Mouse (Mus musculus): ENCODE results near the gene Heca. TPM values are rescaled to one million over a fixed set of nuclear protein-coding genes. Genes with fewer than 3 reads are reported as not detected.
"Not testable (repeated sequence)": the region's sequence is repeated elsewhere in the genome, so short reads cannot be mapped to it uniquely, and the experiment has no call there.

The Heca gene
- polyA plus RNA-seq, 1 experiment from 2014 or later = 4.1 TPM

DNA sequence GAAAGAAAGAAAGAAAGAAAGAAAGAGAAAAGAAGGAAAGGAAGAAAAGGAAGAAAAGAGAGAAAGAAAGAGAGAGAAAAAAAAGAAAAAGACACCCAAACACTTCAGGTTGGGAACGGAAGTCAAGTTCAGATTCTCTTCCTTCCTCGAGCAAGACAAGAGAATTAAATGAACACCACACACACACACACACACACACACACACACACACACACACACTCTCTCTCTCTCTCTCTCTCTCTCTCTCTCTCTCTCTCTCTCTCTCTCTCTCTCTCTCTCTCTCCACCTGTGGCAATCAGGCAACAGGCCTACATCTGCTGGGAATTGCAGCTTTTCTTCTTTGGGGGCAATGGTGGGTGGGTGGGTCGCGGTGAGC lies 1.1 kb downstream of the Heca start:
- not testable (repeated sequence) for DNase-seq (ENCODE audit: low spot score); H3K27me3 ChIP-seq (ENCODE audit: control insufficient read depth, insufficient read depth, low read length); ATAC-seq (ENCODE audit: insufficient number of reproducible peaks, low FRiP score, low TSS enrichment, low read depth); H3K27ac ChIP-seq (replicated peaks; ENCODE audit: low read depth, low read length); H3K36me3 ChIP-seq (ENCODE audit: control insufficient read depth, insufficient read depth, low read length); H3K9me3 ChIP-seq (ENCODE audit: control insufficient read depth, low read length); H3K4me1 ChIP-seq (ENCODE audit: control insufficient read depth, insufficient read depth, low read length)
- Histone ChIP-seq H3K9ac (ENCODE audit: low read length) (peak overlapping the region; percentile 89), H3K4me3 (ENCODE audit: low read depth, low read length) (peak overlapping the region; percentile 75), H3K4me2 (ENCODE audit: low read depth, severe bottlenecking) (peak overlapping the region; percentile 53)
- 3% methylated on average over 4 of the region's 4 CpGs for WGBS

DNA sequence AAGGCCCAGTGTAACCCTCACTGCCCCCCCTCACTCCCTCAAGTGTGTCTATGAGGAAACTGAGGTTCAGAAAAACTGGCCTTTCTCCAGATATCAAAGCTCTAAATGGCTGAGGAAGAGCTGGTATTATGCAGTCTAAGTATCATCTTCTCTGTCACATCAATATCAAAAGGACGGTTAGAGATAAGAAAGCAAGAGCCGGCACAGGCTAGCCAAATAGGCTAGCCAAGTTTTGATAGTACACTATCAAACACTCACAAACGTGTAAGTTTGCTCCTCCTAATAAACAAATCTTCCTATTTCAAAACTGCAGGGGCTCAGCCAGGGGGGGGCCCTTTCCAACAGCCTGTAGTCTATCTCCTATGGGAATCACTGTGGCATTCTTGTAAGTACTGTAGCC lies 1.8 kb downstream of the Heca start:
- Histone ChIP-seq H3K36me3 (ENCODE audit: control insufficient read depth, insufficient read depth, low read length) (no peaks in the 10 kb centered on the region), H3K27me3 (ENCODE audit: control insufficient read depth, insufficient read depth, low read length) (no peaks in the 10 kb centered on the region), H3K9me3 (ENCODE audit: control insufficient read depth, low read length) (no peaks in the 10 kb centered on the region), H3K4me3 (ENCODE audit: low read depth, low read length) (no peak overlapping the region), H3K27ac (replicated peaks; ENCODE audit: low read depth, low read length) (no peak overlapping the region), H3K4me1 (ENCODE audit: control insufficient read depth, insufficient read depth, low read length) (peaks cover 6% of the 10 kb centered on the region; the same call in 1 of the 2 replicates), H3K9ac (ENCODE audit: low read length) (no peak overlapping the region), H3K4me2 (ENCODE audit: low read depth, severe bottlenecking) (peak overlapping the region; percentile 28; the same call in 1 of the 2 replicates)
- DNase-seq (ENCODE audit: low spot score) (no peak), ATAC-seq (ENCODE audit: insufficient number of reproducible peaks, low FRiP score, low TSS enrichment, low read depth) (no peak)
- WGBS = 74% methylated on average over 3 of the region's 3 CpGs

DNA sequence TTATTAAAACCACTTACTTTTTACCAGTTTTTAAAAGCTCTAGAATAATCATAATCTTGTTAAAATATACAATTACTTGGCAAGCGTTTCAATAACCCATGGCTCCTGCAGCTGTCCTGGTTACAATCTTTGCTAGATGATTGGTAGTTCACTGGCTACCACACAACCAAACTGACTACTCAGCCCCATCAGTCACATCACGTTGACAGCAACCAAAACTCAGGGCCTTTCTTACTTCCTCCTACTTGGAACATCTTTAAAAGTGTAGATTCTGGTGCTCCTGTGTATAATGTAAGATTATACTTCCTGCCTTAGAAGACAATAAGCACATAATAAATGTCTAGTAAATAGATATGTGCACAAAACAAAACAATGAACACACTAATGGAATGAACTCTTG lies 14.2 kb downstream of the Heca start:
- no peaks in the 10 kb centered on the region for H3K9me3 ChIP-seq (ENCODE audit: control insufficient read depth, low read length)
- no peak for ATAC-seq (ENCODE audit: insufficient number of reproducible peaks, low FRiP score, low TSS enrichment, low read depth)
- no peak for DNase-seq (ENCODE audit: low spot score)

DNA sequence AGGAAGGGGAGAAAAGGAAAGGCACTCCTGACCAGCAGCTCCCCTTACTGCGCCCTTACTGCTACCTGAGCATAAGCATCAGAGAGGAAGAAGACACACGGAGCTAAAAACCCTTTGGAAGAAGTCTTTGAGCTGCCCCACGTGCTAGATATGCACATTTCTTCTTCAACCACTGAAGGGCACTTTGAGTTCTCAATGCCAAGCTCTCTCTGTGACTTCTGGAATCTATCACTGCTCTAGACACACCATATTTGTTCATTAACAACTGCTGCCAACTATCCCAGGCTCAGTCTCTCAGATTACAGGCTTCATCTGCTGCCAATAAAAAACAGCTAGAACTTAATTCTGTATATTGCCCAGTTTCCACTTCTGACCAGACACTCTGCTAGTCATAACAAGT lies 15.7 kb downstream of the Heca start:
- Histone ChIP-seq H3K4me2 (ENCODE audit: low read depth, severe bottlenecking) (no peak overlapping the region), H3K27ac (replicated peaks; ENCODE audit: low read depth, low read length) (no peak overlapping the region), H3K36me3 (ENCODE audit: control insufficient read depth, insufficient read depth, low read length) (no peaks in the 10 kb centered on the region), H3K27me3 (ENCODE audit: control insufficient read depth, insufficient read depth, low read length) (no peaks in the 10 kb centered on the region), H3K4me3 (ENCODE audit: low read depth, low read length) (no peak overlapping the region), H3K4me1 (ENCODE audit: control insufficient read depth, insufficient read depth, low read length) (no peaks in the 10 kb centered on the region), H3K9me3 (ENCODE audit: control insufficient read depth, low read length) (no peaks in the 10 kb centered on the region), H3K9ac (ENCODE audit: low read length) (no peak overlapping the region)
- ATAC-seq (ENCODE audit: insufficient number of reproducible peaks, low FRiP score, low TSS enrichment, low read depth) (no peak), DNase-seq (ENCODE audit: low spot score) (no peak)
- WGBS = 63% methylated on average over 3 of the region's 3 CpGs

More for the DNA sequence above, 14.2 kb downstream of the Heca start:
- H3K4me2 ChIP-seq (ENCODE audit: low read depth, severe bottlenecking) = no peak overlapping the region
- H3K4me1 ChIP-seq (ENCODE audit: control insufficient read depth, insufficient read depth, low read length) = no peaks in the 10 kb centered on the region
- 86% methylated on average over 2 of the region's 2 CpGs for WGBS
- H3K27ac ChIP-seq (replicated peaks; ENCODE audit: low read depth, low read length) = no peak overlapping the region
- no peak overlapping the region for H3K9ac ChIP-seq (ENCODE audit: low read length)
- H3K36me3 ChIP-seq (ENCODE audit: control insufficient read depth, insufficient read depth, low read length) = no peaks in the 10 kb centered on the region
- no peaks in the 10 kb centered on the region for H3K27me3 ChIP-seq (ENCODE audit: control insufficient read depth, insufficient read depth, low read length)
- no peak overlapping the region for H3K4me3 ChIP-seq (ENCODE audit: low read depth, low read length)

DNA sequence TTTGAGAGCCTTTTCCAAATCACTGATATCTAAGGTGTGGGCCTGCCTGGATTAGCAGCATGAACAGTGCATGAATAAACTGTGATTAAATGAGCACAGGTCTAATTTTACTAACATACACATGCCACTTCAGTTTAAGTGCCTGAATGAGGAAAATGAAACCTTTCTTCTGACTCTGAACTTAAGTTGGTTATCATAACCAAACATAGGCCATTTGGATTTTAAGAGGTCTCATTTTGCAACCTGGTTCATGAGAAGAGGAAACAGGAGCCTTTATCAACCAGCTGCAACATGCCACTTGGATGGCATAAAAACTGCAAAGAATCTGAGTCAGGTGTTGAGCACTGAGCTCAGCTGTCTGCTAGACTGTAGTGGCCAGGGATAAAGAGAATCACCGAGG lies 16.7 kb downstream of the Heca start:
- Histone ChIP-seq H3K36me3 (ENCODE audit: control insufficient read depth, insufficient read depth, low read length) (no peaks in the 10 kb centered on the region), H3K27me3 (ENCODE audit: control insufficient read depth, insufficient read depth, low read length) (no peaks in the 10 kb centered on the region), H3K9ac (ENCODE audit: low read length) (no peak overlapping the region), H3K9me3 (ENCODE audit: control insufficient read depth, low read length) (no peaks in the 10 kb centered on the region), H3K27ac (replicated peaks; ENCODE audit: low read depth, low read length) (no peak overlapping the region), H3K4me2 (ENCODE audit: low read depth, severe bottlenecking) (no peak overlapping the region), H3K4me1 (ENCODE audit: control insufficient read depth, insufficient read depth, low read length) (no peaks in the 10 kb centered on the region), H3K4me3 (ENCODE audit: low read depth, low read length) (no peak overlapping the region)
- 65% methylated on average over 1 of the region's 1 CpGs for WGBS
- no peak for DNase-seq (ENCODE audit: low spot score)
- no peak for ATAC-seq (ENCODE audit: insufficient number of reproducible peaks, low FRiP score, low TSS enrichment, low read depth)

DNA sequence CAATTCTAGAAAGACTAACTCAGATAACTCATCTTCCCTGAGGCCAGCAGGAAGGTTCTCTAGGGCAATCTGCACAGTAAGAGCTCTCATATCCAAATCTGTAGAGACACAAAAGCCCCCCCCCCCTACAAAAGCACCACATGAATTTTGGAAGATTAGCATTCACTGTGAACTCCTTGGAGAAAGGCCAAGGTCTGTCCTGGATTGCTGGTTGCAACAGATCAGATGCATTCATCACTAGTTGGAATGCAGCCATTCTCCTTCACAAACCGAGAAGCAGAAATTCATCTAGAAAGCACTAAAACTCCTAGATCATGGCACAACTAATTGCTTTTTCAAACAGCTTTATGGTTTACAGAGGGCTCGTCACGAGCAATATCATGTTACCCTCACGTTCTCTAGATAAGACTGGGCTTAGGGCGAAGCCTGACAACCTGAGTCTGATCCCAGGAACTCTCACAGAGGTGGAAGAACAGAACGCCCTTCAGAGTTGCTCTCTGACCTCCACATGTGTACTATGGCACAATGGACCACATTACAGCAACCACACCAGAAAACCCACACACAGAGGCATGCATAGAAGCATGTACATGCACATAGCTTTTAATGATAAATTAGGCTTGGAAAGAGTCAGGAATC lies 17.3 kb downstream of the Heca start:
- Histone ChIP-seq H3K9me3 (ENCODE audit: control insufficient read depth, low read length) (no peaks in the 10 kb centered on the region), H3K36me3 (ENCODE audit: control insufficient read depth, insufficient read depth, low read length) (no peaks in the 10 kb centered on the region), H3K27ac (replicated peaks; ENCODE audit: low read depth, low read length) (no peak overlapping the region), H3K4me2 (ENCODE audit: low read depth, severe bottlenecking) (no peak overlapping the region), H3K27me3 (ENCODE audit: control insufficient read depth, insufficient read depth, low read length) (no peaks in the 10 kb centered on the region), H3K9ac (ENCODE audit: low read length) (no peak overlapping the region), H3K4me1 (ENCODE audit: control insufficient read depth, insufficient read depth, low read length) (no peaks in the 10 kb centered on the region), H3K4me3 (ENCODE audit: low read depth, low read length) (no peak overlapping the region)
- ATAC-seq (ENCODE audit: insufficient number of reproducible peaks, low FRiP score, low TSS enrichment, low read depth) = no peak
- no peak for DNase-seq (ENCODE audit: low spot score)
- WGBS = 39% methylated on average over 6 of the region's 6 CpGs

DNA sequence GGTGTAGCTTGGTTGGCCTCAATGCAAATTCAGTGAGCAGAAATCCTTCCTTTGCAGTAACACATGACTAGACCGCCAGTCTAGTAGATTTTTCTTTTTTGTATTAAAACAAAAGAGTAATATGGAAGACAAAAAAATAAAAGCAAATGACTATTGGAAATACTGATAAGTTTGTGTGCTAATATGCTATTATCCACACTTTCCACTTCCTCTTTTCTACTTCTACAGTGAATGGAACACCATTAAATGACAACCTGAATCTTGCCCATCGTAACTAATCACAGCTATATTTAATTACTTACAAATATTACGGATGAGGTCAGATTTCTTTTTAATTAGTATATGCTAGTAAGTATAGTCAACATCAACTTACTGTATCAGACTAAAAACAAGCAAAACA lies 22.7 kb downstream of the Heca start:
- Histone ChIP-seq H3K4me1 (ENCODE audit: control insufficient read depth, insufficient read depth, low read length) (0 out of 2 replicates have a peak, but pooled peaks cover 2% of the 10 kb centered on the region), H3K9me3 (ENCODE audit: control insufficient read depth, low read length) (no peaks in the 10 kb centered on the region), H3K9ac (ENCODE audit: low read length) (no peak overlapping the region), H3K27ac (replicated peaks; ENCODE audit: low read depth, low read length) (no peak overlapping the region), H3K4me3 (ENCODE audit: low read depth, low read length) (no peak overlapping the region), H3K27me3 (ENCODE audit: control insufficient read depth, insufficient read depth, low read length) (no peaks in the 10 kb centered on the region), H3K36me3 (ENCODE audit: control insufficient read depth, insufficient read depth, low read length) (no peaks in the 10 kb centered on the region), H3K4me2 (ENCODE audit: low read depth, severe bottlenecking) (no peak overlapping the region)
- 97% methylated on average over 3 of the region's 3 CpGs for WGBS
- DNase-seq (ENCODE audit: low spot score) (no peak), ATAC-seq (ENCODE audit: insufficient number of reproducible peaks, low FRiP score, low TSS enrichment, low read depth) (no peak)

DNA sequence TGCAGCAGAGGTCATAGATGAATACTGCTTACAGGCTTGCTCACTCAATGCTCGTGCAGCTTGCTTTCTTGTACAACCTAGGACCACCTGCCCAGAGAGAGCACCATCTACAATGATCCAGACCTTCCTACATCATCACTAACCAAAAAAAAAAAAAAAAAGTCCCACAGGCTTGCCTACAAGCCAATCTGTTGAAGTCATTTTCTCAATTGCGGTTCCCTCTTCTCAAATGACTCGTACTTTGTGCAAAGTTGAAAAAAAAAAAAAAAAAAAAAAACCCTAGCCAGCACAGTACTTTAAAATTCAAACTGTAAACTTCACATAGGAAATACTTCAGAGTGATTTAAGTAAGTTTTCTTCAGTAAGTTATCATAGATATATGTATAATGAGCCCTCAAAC lies 23.7 kb downstream of the Heca start:
- no peak overlapping the region for H3K27ac ChIP-seq (replicated peaks; ENCODE audit: low read depth, low read length)
- H3K9me3 ChIP-seq (ENCODE audit: control insufficient read depth, low read length) = no peaks in the 10 kb centered on the region
- 76% methylated on average over 3 of the region's 3 CpGs for WGBS
- no peaks in the 10 kb centered on the region for H3K27me3 ChIP-seq (ENCODE audit: control insufficient read depth, insufficient read depth, low read length)
- H3K4me2 ChIP-seq (ENCODE audit: low read depth, severe bottlenecking) = no peak overlapping the region
- DNase-seq (ENCODE audit: low spot score) (no peak), ATAC-seq (ENCODE audit: insufficient number of reproducible peaks, low FRiP score, low TSS enrichment, low read depth) (no peak)
- no peak overlapping the region for H3K4me3 ChIP-seq (ENCODE audit: low read depth, low read length)
- 0 out of 2 replicates have a peak, but pooled peaks cover 2% of the 10 kb centered on the region for H3K4me1 ChIP-seq (ENCODE audit: control insufficient read depth, insufficient read depth, low read length)
- no peaks in the 10 kb centered on the region for H3K36me3 ChIP-seq (ENCODE audit: control insufficient read depth, insufficient read depth, low read length)
- H3K9ac ChIP-seq (ENCODE audit: low read length) = no peak overlapping the region

DNA sequence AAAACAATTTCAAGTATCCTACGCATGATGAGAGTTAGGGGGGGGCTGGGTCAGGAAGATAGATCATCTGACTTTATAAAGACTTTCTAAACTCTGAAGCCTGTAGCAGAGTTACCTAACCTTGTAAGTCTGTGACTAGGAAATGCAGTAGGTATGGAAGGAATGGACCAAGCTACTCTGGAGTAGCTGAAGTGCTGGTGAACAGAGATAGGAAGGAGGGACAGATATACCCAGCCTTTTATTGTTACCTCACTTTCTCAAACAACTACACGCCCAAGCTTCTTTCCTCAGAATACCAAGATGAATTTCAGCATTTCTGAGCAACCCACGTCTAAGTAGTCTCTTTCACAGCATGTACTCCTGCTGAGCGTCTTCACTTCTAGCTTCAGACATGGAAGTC lies 26.5 kb downstream of the Heca start:
- Histone ChIP-seq H3K4me1 (ENCODE audit: control insufficient read depth, insufficient read depth, low read length) (0 out of 2 replicates have a peak, but pooled peaks cover 2% of the 10 kb centered on the region), H3K27ac (replicated peaks; ENCODE audit: low read depth, low read length) (no peak overlapping the region), H3K36me3 (ENCODE audit: control insufficient read depth, insufficient read depth, low read length) (no peaks in the 10 kb centered on the region), H3K9ac (ENCODE audit: low read length) (no peak overlapping the region), H3K9me3 (ENCODE audit: control insufficient read depth, low read length) (no peaks in the 10 kb centered on the region), H3K4me3 (ENCODE audit: low read depth, low read length) (no peak overlapping the region), H3K4me2 (ENCODE audit: low read depth, severe bottlenecking) (no peak overlapping the region), H3K27me3 (ENCODE audit: control insufficient read depth, insufficient read depth, low read length) (no peaks in the 10 kb centered on the region)
- 69% methylated on average over 4 of the region's 4 CpGs for WGBS
- ATAC-seq (ENCODE audit: insufficient number of reproducible peaks, low FRiP score, low TSS enrichment, low read depth) (no peak), DNase-seq (ENCODE audit: low spot score) (no peak)

All from limb, embryonic 11.5 days (tissue).